Mouse (Mus musculus) gastrocnemius, adult 18-20 months (tissue): ENCODE data around the gene Pdzd2. TPM values are rescaled to one million over a fixed set of nuclear protein-coding genes. Genes with fewer than 3 reads are reported as not detected.
A peak's percentile ranks its signal among the peaks of the same experiment; 100 is the strongest.

Experiments
- DNase-seq: peaks from one replicate; pipeline ENCODE4 v3.0.0; 2021; ENCODE audit warnings: low spot score
- total RNA-seq, 2 experiments: library from RNA; stranded (reverse); gene quantifications; 2 replicates each; pipeline ENCODE4 v1.2.3; 2021

The Pdzd2 gene
- total RNA-seq, 2 experiments from 2014 or later: 14.1 to 16.3 TPM

GRCm38 (mm10) chr15:12625524-12625923 is 114.2 kb downstream of the Pdzd2 start:
- DNase-seq: no peak

GRCm38 (mm10) chr15:12623521-12623920 is 116.2 kb downstream of the Pdzd2 start:
- no peak for DNase-seq

GRCm38 (mm10) chr15:12622701-12623100 is 117.0 kb downstream of the Pdzd2 start:
- no peak for DNase-seq

- DNase-seq: no peak
These were observed 117.6 kb downstream of the Pdzd2 start for GRCm38 (mm10) chr15:12622093-12622643.

- DNase-seq: no peak
These were observed 120.5 kb downstream of the Pdzd2 start for GRCm38 (mm10) chr15:12619273-12619672.

GRCm38 (mm10) chr15:12617651-12618050 is 122.1 kb downstream of the Pdzd2 start:
- no peak for DNase-seq

GRCm38 (mm10) chr15:12617220-12617619 is 122.5 kb downstream of the Pdzd2 start:
- DNase-seq: no peak

- no peak for DNase-seq
These were observed 124.5 kb downstream of the Pdzd2 start for GRCm38 (mm10) chr15:12614944-12615878.

- DNase-seq: peak; percentile 33
These were observed 125.7 kb downstream of the Pdzd2 start for GRCm38 (mm10) chr15:12614011-12614410.

- DNase-seq: no peak
These were observed 126.6 kb downstream of the Pdzd2 start for GRCm38 (mm10) chr15:12612944-12613675.

- DNase-seq: no peak
These were observed 131.6 kb downstream of the Pdzd2 start for GRCm38 (mm10) chr15:12608090-12608489.

GRCm38 (mm10) chr15:12606306-12606705 is 133.4 kb downstream of the Pdzd2 start:
- DNase-seq: no peak

GRCm38 (mm10) chr15:12605239-12605993 is 134.3 kb downstream of the Pdzd2 start:
- DNase-seq: peak; percentile 24

- DNase-seq: no peak
These were observed 136.1 kb downstream of the Pdzd2 start for GRCm38 (mm10) chr15:12603674-12604073.

GRCm38 (mm10) chr15:12593094-12593493 is 146.6 kb downstream of the Pdzd2 start:
- DNase-seq: no peak

- DNase-seq: no peak
These were observed 147.1 kb downstream of the Pdzd2 start for GRCm38 (mm10) chr15:12592628-12593027.

GRCm38 (mm10) chr15:12588661-12589060 is 151.1 kb downstream of the Pdzd2 start:
- no peak for DNase-seq

- DNase-seq: no peak
These were observed 152.8 kb downstream of the Pdzd2 start for GRCm38 (mm10) chr15:12586852-12587424.

GRCm38 (mm10) chr15:12586154-12586553 is 153.6 kb downstream of the Pdzd2 start:
- DNase-seq: peak; percentile 79

GRCm38 (mm10) chr15:12583051-12583450 is 156.7 kb downstream of the Pdzd2 start:
- no peak for DNase-seq

GRCm38 (mm10) chr15:12582471-12582870 is 157.3 kb downstream of the Pdzd2 start:
- DNase-seq: no peak
